Mouse (Mus musculus) liver, embryonic 16.5 days (tissue): ENCODE data around the gene Il3ra. TPM values are rescaled to one million over a fixed set of nuclear protein-coding genes. Genes with fewer than 3 reads are reported as not detected.
A peak's percentile ranks its signal among the peaks of the same experiment; 100 is the strongest.

ENCODE experiments used
- ATAC-seq: fragments of 200-750 bp; cut with Nextera tagmentation; 2 replicates; pipeline ENCODE4 v1.8.0; 2017; ENCODE audit warnings: low read depth, mild to moderate bottlenecking, moderate number of reproducible peaks, moderate library complexity
- H3K27ac ChIP-seq: fragments of 300-500 bp; sonication (generic); 2 replicates; pipeline ENCODE4 v1.5.1; 2014; ENCODE audit warnings: mild to moderate bottlenecking, low read length
- H3K27me3 ChIP-seq: fragments of 300-500 bp; sonication (generic); 2 replicates; pipeline ENCODE4 v1.6.1; 2014; ENCODE audit warnings: low read depth, low read length, mixed read lengths; ENCODE audit not compliant: control insufficient read depth, insufficient read depth
- H3K36me3 ChIP-seq: fragments of 300-500 bp; sonication (generic); 2 replicates; pipeline ENCODE4 v1.6.1; 2014; ENCODE audit warnings: mild to moderate bottlenecking; ENCODE audit not compliant: control insufficient read depth, insufficient read depth
- H3K4me1 ChIP-seq: fragments of 300-500 bp; sonication (generic); 2 replicates; pipeline ENCODE4 v1.6.1; 2014; ENCODE audit warnings: low read depth, low read length, mixed read lengths; ENCODE audit not compliant: control insufficient read depth
- H3K4me2 ChIP-seq: fragments of 300-500 bp; sonication (generic); 2 replicates; pipeline ENCODE4 v1.6.1; 2014; ENCODE audit warnings: low read depth, low read length, mixed read lengths
- H3K4me3 ChIP-seq: fragments of 300-500 bp; sonication (generic); 2 replicates; pipeline ENCODE4 v1.5.1; 2014; ENCODE audit warnings: low read depth, mild to moderate bottlenecking, low read length
- H3K9ac ChIP-seq: fragments of 300-500 bp; sonication (generic); 2 replicates; pipeline ENCODE4 v1.6.1; 2014; ENCODE audit warnings: low read depth, low read length
- H3K9me3 ChIP-seq: fragments of 300-500 bp; sonication (generic); replicated peaks from 2 replicates; pipeline ENCODE4 v1.6.1; 2016; ENCODE audit warnings: low read length; ENCODE audit not compliant: control insufficient read depth
- WGBS: fragments of 180-500 bp; shearing (Covaris S2); extraction: QIAGEN DNeasy Blood & Tissue Kit; methylation state at CpG from one replicate; pipeline ENCODE4 v1.1.7; 2014; ENCODE audit not compliant: insufficient replicate concordance; 5-methylcytosine and 5-hydroxymethylcytosine counted together
- polyA plus RNA-seq: library from polyadenylated mRNA; unstranded; fragments of >200 nt; fragmentation: Nextera tagmentation; extraction: Ambion mirVana; gene quantifications from 2 replicates; pipeline ENCODE4 v1.2.1, GENCODE M21; 2015

The Il3ra gene
- 2.6 and 4.1 TPM in 2 replicates for polyA plus RNA-seq

- Histone ChIP-seq H3K27me3 (no peaks in the 10 kb centered on the region), H3K9me3 (peaks cover 38% of the 10 kb centered on the region), H3K4me2 (peak within 1 kb of the TSS; percentile 80), H3K4me1 (no peaks in the 10 kb centered on the region; the same call in 1 of the 2 replicates), H3K9ac (peak within 1 kb of the TSS; percentile 34), H3K4me3 (peak within 1 kb of the TSS; percentile 64), H3K27ac (peak within 1 kb of the TSS; percentile 63), H3K36me3 (no peaks in the 10 kb centered on the region)
- ATAC-seq: peak; percentile 43
- 3% methylated on average over 68 of the region's 69 CpGs for WGBS
Observed at GRCm38 (mm10) chr14:14345948-14346812, at the start of gene Il3ra. Gene Il3ra, plus strand, starts transcription at chr14:14346275.

- ATAC-seq: no peak
- no peak overlapping the region for H3K4me2 ChIP-seq
Observed at GRCm38 (mm10) chr14:14308938-14309337, 37.1 kb upstream of the Il3ra start.

GRCm38 (mm10) chr14:14309416-14309815 is 36.7 kb upstream of the Il3ra start:
- Histone ChIP-seq H3K27me3 (no peaks in the 10 kb centered on the region), H3K36me3 (no peaks in the 10 kb centered on the region), H3K27ac (no peak overlapping the region), H3K4me2 (no peak overlapping the region), H3K4me1 (no peaks in the 10 kb centered on the region), H3K9ac (no peak overlapping the region), H3K9me3 (no peaks in the 10 kb centered on the region), H3K4me3 (no peak overlapping the region)
- no peak for ATAC-seq
- WGBS: 46% methylated on average over 14 of the region's 14 CpGs

More at GRCm38 (mm10) chr14:14308938-14309337, 37.1 kb upstream of the Il3ra start:
- Histone ChIP-seq H3K4me3 (no peak overlapping the region), H3K27ac (no peak overlapping the region), H3K36me3 (no peaks in the 10 kb centered on the region), H3K27me3 (no peaks in the 10 kb centered on the region), H3K9ac (no peak overlapping the region), H3K4me1 (no peaks in the 10 kb centered on the region), H3K9me3 (no peaks in the 10 kb centered on the region)
- 39% methylated on average over 16 of the region's 16 CpGs for WGBS

GRCm38 (mm10) chr14:14322528-14322927 is 23.5 kb upstream of the Il3ra start, which contains the start of gene Olfr31:
Gene Olfr31, plus strand, starts transcription at chr14:14322828.
- no peak for ATAC-seq
- Histone ChIP-seq H3K4me1 (no peaks in the 10 kb centered on the region), H3K4me3 (no peak within 1 kb of the TSS), H3K4me2 (no peak within 1 kb of the TSS), H3K9me3 (no peaks in the 10 kb centered on the region), H3K27ac (no peak within 1 kb of the TSS), H3K9ac (no peak within 1 kb of the TSS), H3K36me3 (no peaks in the 10 kb centered on the region), H3K27me3 (no peaks in the 10 kb centered on the region)

- peak; percentile 81 for ATAC-seq
- Histone ChIP-seq H3K9ac (no peak overlapping the region), H3K9me3 (peaks cover 30% of the 10 kb centered on the region), H3K36me3 (no peaks in the 10 kb centered on the region), H3K4me2 (peak overlapping the region; percentile 80), H3K27me3 (no peaks in the 10 kb centered on the region), H3K4me3 (peak overlapping the region; percentile 64), H3K27ac (no peak overlapping the region; the same call in 1 of the 2 replicates), H3K4me1 (no peaks in the 10 kb centered on the region; the same call in 1 of the 2 replicates)
- WGBS: 5% methylated on average over 40 of the region's 40 CpGs
Observed at GRCm38 (mm10) chr14:14345113-14345871, 783 bp upstream of the Il3ra start.

GRCm38 (mm10) chr14:14346813-14347100 is 682 bp downstream of the Il3ra start:
- H3K36me3 ChIP-seq: no peaks in the 10 kb centered on the region
- peaks cover 43% of the 10 kb centered on the region for H3K9me3 ChIP-seq
- H3K9ac ChIP-seq: peak overlapping the region; percentile 34; the same call in 1 of the 2 replicates
- peak overlapping the region; percentile 80 for H3K4me2 ChIP-seq
- H3K27ac ChIP-seq: no peak overlapping the region
- H3K4me1 ChIP-seq: no peaks in the 10 kb centered on the region; the same call in 1 of the 2 replicates
- H3K27me3 ChIP-seq: no peaks in the 10 kb centered on the region
- ATAC-seq: no peak
- peak overlapping the region; percentile 64 for H3K4me3 ChIP-seq
- WGBS: 22% methylated on average over 13 of the region's 16 CpGs

- no peak for ATAC-seq
- H3K9me3 ChIP-seq: peaks cover 44% of the 10 kb centered on the region
- H3K4me2 ChIP-seq: no peak overlapping the region
- no peak overlapping the region for H3K4me3 ChIP-seq
- H3K36me3 ChIP-seq: no peaks in the 10 kb centered on the region
- WGBS: 62% methylated on average over 17 of the region's 17 CpGs
- H3K4me1 ChIP-seq: no peaks in the 10 kb centered on the region; the same call in 1 of the 2 replicates
- no peak overlapping the region for H3K9ac ChIP-seq
- H3K27ac ChIP-seq: no peak overlapping the region
- H3K27me3 ChIP-seq: no peaks in the 10 kb centered on the region
Observed at GRCm38 (mm10) chr14:14347151-14347835, 1.2 kb downstream of the Il3ra start.

GRCm38 (mm10) chr14:14347836-14348621 is 2.0 kb downstream of the Il3ra start:
- peaks cover 44% of the 10 kb centered on the region for H3K9me3 ChIP-seq
- no peak overlapping the region for H3K4me3 ChIP-seq
- WGBS: 75% methylated on average over 14 of the region's 14 CpGs
- no peaks in the 10 kb centered on the region for H3K27me3 ChIP-seq
- H3K36me3 ChIP-seq: no peaks in the 10 kb centered on the region
- H3K4me2 ChIP-seq: no peak overlapping the region
- no peak for ATAC-seq
- no peak overlapping the region for H3K27ac ChIP-seq
- no peaks in the 10 kb centered on the region; the same call in 1 of the 2 replicates for H3K4me1 ChIP-seq
- no peak overlapping the region for H3K9ac ChIP-seq
